Mouse (Mus musculus) embryo, embryonic 9.5 days (tissue): ENCODE data around the gene Olfr1179.
"Not testable (repeated sequence)": the region's sequence is repeated elsewhere in the genome, so short reads cannot be mapped to it uniquely, and the experiment has no call there.

Experiments used
- DNase-seq: peaks from one replicate; pipeline ENCODE4 v3.0.0-alpha.2; 2017; ENCODE audit errors: extremely low spot score

The Olfr1179 gene

DNA sequence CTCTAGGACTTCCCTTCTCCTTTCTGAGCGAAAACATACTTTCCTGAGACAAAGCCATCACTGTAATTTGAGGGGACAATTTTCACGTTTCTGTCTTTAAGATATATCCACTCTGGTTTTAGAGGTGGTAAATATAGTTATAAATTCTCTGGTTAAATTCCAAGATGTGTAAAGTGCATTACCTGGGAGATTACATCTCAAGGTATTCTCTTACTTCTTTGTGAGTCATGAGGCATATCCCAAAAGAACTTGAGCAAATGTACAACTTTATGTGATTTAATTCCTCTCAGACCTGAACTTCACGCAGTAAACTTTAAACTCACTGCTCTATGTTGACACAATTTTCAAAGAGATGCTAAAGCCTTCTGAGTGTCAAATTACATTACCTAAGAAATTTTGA is at the start of gene Olfr1179:
Olfr1179 (minus strand) TSS at position 101 of the 400 bp plus-strand sequence.
- DNase-seq, result no peak

DNA sequence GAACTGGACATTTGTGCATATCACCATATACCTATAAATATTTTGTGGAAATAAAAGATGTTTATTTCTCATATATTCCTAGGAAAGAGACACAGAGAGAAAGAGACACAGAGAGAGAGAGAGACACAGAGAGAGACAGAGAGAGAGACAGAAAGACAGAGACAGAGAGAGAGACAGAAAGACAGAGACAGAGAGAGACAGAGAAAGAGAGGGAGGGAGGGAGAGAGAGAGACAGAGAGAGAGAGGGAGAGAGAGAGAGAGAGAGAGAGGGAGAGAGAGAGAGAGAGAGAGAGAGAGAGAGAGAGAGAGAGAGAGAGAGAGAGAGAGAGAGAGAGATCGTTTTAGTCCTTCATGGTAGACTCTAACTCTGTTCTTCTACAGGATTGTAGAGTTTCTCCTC is 48.3 kb upstream of the Olfr1179 start, which contains the start of gene Olfr1183:
Olfr1183 (plus strand) TSS at position 301 of the 400 bp plus-strand sequence.
- not testable (repeated sequence) for DNase-seq

DNA sequence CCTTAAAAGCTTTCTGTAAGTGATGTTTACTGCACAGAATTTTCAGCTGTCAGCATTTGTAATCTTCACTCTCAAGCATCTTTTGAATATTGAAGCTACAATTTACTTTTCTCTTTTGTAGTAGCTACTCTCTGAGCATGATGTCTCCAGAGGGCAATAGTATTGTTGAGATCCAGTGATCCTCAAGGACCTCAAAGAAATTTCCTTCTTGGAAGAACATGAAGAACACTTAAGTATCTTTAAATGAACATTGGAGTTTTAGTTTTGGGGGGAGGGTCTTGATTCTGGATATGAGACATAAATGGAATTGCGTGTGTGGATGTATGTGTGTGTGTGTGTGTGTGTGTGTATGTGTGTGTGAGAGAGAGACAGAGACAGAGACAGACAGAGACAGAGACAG is 42.8 kb upstream of the Olfr1179 start, which contains the start of gene Gm13757:
Gm13757 (minus strand) TSS at position 101 of the 400 bp plus-strand sequence.
- DNase-seq, result no peak

DNA sequence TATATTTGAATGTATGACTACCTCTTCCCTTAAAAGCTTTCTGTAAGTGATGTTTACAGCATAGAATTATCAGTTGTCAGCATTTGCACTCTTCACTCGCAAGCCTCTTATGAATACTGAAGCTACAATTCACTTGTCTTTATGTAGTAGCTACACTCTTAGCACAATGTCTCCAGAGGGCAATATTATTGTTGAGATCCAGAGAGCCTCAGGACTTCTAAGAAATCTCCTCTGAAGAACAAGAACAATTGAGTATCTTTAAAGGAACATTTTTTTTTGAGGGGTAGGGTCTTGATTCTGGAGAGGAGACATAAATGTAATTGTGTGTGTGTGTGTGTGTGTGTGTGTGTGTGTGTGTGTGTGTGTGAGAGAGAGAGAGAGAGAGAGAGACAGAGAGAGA is 19.8 kb upstream of the Olfr1179 start, which contains the start of gene Olfr1181:
Olfr1181 (minus strand) TSS at position 101 of the 400 bp plus-strand sequence.
- DNase-seq, result no peak

DNA sequence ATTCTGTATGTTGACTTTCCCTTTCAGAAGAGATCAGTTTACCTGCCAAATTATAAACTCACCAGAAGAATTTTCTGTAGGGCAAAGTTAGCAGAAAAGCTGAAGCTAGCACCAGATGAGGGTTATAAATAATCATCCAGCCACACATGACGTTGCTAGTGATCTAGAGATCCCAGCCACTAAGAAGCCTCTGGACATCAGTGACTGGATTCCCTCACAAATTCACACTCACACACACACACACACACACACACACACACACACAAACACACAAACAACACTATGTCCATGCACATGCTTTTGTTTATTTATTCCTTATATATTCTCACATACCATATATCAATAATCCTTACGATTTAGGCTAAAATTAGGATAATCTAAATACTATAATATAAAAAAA is 12.8 kb upstream of the Olfr1179 start, which contains the start of gene Olfr1180:
Olfr1180 (minus strand) TSS at position 101 of the 400 bp plus-strand sequence.
- no peak for DNase-seq

DNA sequence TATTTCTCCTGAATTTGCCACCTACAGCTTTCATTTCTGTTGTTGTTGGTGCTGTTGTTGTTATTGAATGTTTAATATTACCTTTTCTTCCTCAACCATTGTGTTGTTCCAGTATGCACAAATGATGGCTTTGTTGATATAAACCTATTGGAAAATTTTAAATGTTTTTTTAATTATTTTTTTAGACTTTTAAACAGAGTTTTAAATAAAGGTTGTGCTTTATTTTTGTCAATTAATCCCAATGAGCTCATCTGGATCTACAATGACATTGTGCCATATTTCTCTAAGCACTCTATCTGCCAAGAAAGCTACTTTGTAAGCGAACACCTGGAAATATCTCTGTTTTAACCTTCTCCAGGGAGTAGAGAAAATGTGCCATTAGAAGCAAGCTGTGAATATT is 19.5 kb downstream of the Olfr1179 start, which contains the start of gene Olfr1178:
Olfr1178 (plus strand) TSS at position 301 of the 400 bp plus-strand sequence.
- no peak for DNase-seq

DNA sequence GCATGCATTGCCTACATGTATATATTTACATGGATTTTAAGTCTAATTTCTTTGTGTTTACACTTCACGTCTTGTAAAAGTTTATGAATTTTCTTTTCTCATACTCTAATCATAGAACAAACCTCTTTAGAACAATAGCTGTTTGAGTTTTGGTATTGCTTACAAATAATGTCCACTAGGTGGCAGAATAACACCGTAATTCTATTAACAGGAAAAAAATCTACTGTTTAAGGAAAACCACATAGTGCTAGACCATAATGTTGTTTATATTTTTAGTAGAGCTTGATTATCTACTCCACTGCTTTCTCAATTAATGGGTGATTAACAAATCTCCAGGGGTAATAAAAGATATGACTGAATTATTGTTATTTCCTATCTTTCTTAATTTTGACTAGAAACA is 49.9 kb downstream of the Olfr1179 start:
- peak; percentile 9 for DNase-seq
